ENCODE assay signal across 8 mouse cellular contexts in genomic region chr11:97399958-97400710, GRCm38 (mm10). TPM values are rescaled to one million over a fixed set of nuclear protein-coding genes. Genes with fewer than 3 reads are reported as not detected.
DNase-seq lines count a peak whose midpoint lies in the region; ATAC-seq lines count a peak whose summit lies in the region.

No protein-coding gene starts in this region.

- peaks cover 20% of the 10 kb centered on the region for H3K36me3 ChIP-seq in hindbrain, embryonic 13.5 days

- H3K4me2 ChIP-seq in hindbrain, embryonic 13.5 days: peak overlapping the region; percentile 64

- H3K27me3 ChIP-seq in hindbrain, embryonic 13.5 days: peaks cover 4% of the 10 kb centered on the region; the same call in 1 of the 2 replicates

- H3K27ac ChIP-seq in hindbrain, embryonic 13.5 days: peak overlapping the region; percentile 79

- H3K4me3 ChIP-seq in hindbrain, embryonic 13.5 days: peak overlapping the region; percentile 34

- peak; percentile 94 for DNase-seq in R1 (ENCODE audit: low read depth, low spot score)
- DNase-seq in cerebellum, postnatal 10 days: peak; percentile 90 to 91
- peak; percentile 69 to 77 for DNase-seq in frontal cortex, postnatal 14 days (ENCODE audit: low spot score in 2 of 2)
- peak; percentile 79 for DNase-seq in layer of hippocampus, postnatal 36 days
- peak; percentile 85 for DNase-seq in lung, postnatal 25 days (ENCODE audit: low spot score)
- peak; percentile 93 for DNase-seq in retina, embryonic 14.5 days (ENCODE audit: low spot score)
- DNase-seq in thymus, postnatal 36 days: peak; percentile 80 to 85

- no peaks in the 10 kb centered on the region for H3K9me3 ChIP-seq in hindbrain, embryonic 13.5 days

- peak; percentile 52 for ATAC-seq in hindbrain, embryonic 13.5 days (ENCODE audit: low FRiP score)

- 5% methylated on average over 23 of the region's 23 CpGs for WGBS in hindbrain, embryonic 13.5 days

- peak overlapping the region; percentile 53 for H3K9ac ChIP-seq in hindbrain, embryonic 13.5 days

- H3K4me1 ChIP-seq in hindbrain, embryonic 13.5 days (replicated peaks): peaks cover 30% of the 10 kb centered on the region

RNA-seq across cellular contexts. Expression of gene Arhgap23, which starts 15.2 kb away (rescaled TPM):
- 6.6 and 6.7 TPM in 2 replicates for polyA plus RNA-seq in hindbrain, embryonic 13.5 days (2015; fragmentation: Nextera tagmentation; extraction: Ambion mirVana)
- total RNA-seq in layer of hippocampus, postnatal 36 days (2021): 10 to 100 TPM; 73.4 to 75.4 TPM

RNA-seq across cellular contexts. Expression of gene Socs7, which starts 37.8 kb away (rescaled TPM):
- polyA plus RNA-seq in hindbrain, embryonic 13.5 days (2015; fragmentation: Nextera tagmentation; extraction: Ambion mirVana): 8.4 and 9.2 TPM in 2 replicates
- 10 to 100 TPM; 83.8 to 83.9 TPM for total RNA-seq in layer of hippocampus, postnatal 36 days (2021)

RNA-seq across cellular contexts. Expression of gene Gpr179, which starts 48.3 kb away (rescaled TPM):
- polyA plus RNA-seq in hindbrain, embryonic 13.5 days (2015; fragmentation: Nextera tagmentation; extraction: Ambion mirVana): 0.16 and 0.25 TPM in 2 replicates
- total RNA-seq in layer of hippocampus, postnatal 36 days (2021): under 1 TPM; 0.23 to 0.30 TPM

Comparison
In these comparisons a context has a peak if more than half of its experiments do, and no peak if none do; other contexts are left out.
1. Peak in every context shown above with its lines: DNase-seq, ATAC-seq, H3K4me3 ChIP-seq and H3K27ac ChIP-seq.